Mouse (Mus musculus) MEL-GATA-1-ER (cell line): Measurements from ENCODE around the gene Myoz1.
A peak's percentile ranks its signal among the peaks of the same experiment; 100 is the strongest.

Source experiments
- DNase-seq: peaks from one replicate; pipeline ENCODE4 v3.0.0-alpha.2; 2012; ENCODE audit warnings: low read depth; ENCODE audit errors: extremely low read depth

The Myoz1 gene

GRCm38 (mm10) chr14:20672990-20673389, 16.6 kb upstream of the Myoz1 start:
- DNase-seq: peak; percentile 65

- no peak for DNase-seq
Observed at GRCm38 (mm10) chr14:20668154-20668810, 11.9 kb upstream of the Myoz1 start, which contains the start of gene Synpo2l. Gene Synpo2l (minus strand): TSS chr14:20668354.

GRCm38 (mm10) chr14:20667469-20667868, 11.1 kb upstream of the Myoz1 start:
- DNase-seq: no peak

GRCm38 (mm10) chr14:20664436-20664835, 8.1 kb upstream of the Myoz1 start:
- DNase-seq: no peak

GRCm38 (mm10) chr14:20663601-20664000, 7.3 kb upstream of the Myoz1 start:
- no peak for DNase-seq

GRCm38 (mm10) chr14:20662740-20663139, 6.4 kb upstream of the Myoz1 start:
- no peak for DNase-seq

- DNase-seq: no peak
Observed at GRCm38 (mm10) chr14:20661661-20662331, 5.5 kb upstream of the Myoz1 start.

- DNase-seq: peak; percentile 86
Observed at GRCm38 (mm10) chr14:20660827-20661660, 4.7 kb upstream of the Myoz1 start.

- DNase-seq: no peak
Observed at GRCm38 (mm10) chr14:20659687-20660086, 3.3 kb upstream of the Myoz1 start.

- DNase-seq: no peak
Observed at GRCm38 (mm10) chr14:20658902-20659301, 2.6 kb upstream of the Myoz1 start.

GRCm38 (mm10) chr14:20658326-20658725, 2.0 kb upstream of the Myoz1 start:
- DNase-seq: no peak

GRCm38 (mm10) chr14:20655731-20656130, 609 bp downstream of the Myoz1 start:
- DNase-seq: no peak

- no peak for DNase-seq
Observed at GRCm38 (mm10) chr14:20654690-20655421, 1.5 kb downstream of the Myoz1 start.

GRCm38 (mm10) chr14:20651722-20652256, 4.6 kb downstream of the Myoz1 start:
- no peak for DNase-seq

GRCm38 (mm10) chr14:20651000-20651399, 5.3 kb downstream of the Myoz1 start:
- DNase-seq: no peak

- DNase-seq: no peak
Observed at GRCm38 (mm10) chr14:20646381-20646780, 10.0 kb downstream of the Myoz1 start.

GRCm38 (mm10) chr14:20645547-20645946, 10.8 kb downstream of the Myoz1 start:
- DNase-seq: no peak

- DNase-seq: no peak
Observed at GRCm38 (mm10) chr14:20641438-20641875, 14.9 kb downstream of the Myoz1 start.

- peak; percentile 93 for DNase-seq
Observed at GRCm38 (mm10) chr14:20640644-20641437, 15.5 kb downstream of the Myoz1 start, which contains the start of gene Usp54. Gene Usp54 (minus strand): TSS chr14:20641063.
